Mouse (Mus musculus) heart, adult 2 months (tissue): ENCODE results near the gene Mrps17.

Experiments
- CTCF ChIP-seq: fragments of 200-600 bp; IDR thresholded peaks from 2 replicates; pipeline ENCODE4 v1.8.1; 2022; ENCODE audit warnings: antibody characterized with exemption, mild to moderate bottlenecking, moderate library complexity
- POLR2A ChIP-seq: fragments of 200-500 bp; IDR thresholded peaks from 2 replicates; pipeline ENCODE4 v1.6.1; 2011; ENCODE audit warnings: mild to moderate bottlenecking, low read depth, low read length, control low read depth; ENCODE audit not compliant: insufficient read depth

DNA sequence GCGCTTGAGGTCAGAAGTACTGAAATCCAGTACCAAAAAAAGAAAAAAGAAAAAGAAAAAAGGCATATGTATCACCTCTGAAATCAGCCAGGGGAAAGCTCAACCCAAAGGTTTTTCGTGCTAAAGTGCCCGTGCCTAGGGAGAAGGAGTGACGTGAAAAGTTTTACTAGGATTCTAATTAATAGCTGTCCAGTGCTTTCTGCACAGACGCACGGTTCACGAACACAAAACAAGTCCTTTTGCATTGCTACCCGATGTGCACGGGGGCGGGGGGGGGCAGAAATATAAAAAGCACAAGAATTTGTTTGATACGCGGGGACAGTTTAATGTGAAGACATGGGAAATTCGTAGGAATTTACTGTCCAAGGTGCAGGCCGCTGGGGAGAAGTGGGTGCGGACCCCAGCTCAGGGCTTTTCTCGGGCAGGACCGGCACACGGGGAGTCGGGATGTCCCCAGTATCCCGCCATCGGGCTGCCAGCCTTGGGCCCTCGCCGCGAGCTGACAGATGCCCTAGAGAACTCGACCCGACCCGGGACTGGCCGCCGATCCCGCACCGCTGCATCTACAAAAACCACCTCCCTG is 45.8 kb upstream of the Mrps17 start:
- TF ChIP-seq POLR2A (no peak), CTCF (no peak)
